Mouse (Mus musculus): ENCODE data around the gene Gh. TPM values are rescaled to one million over a fixed set of nuclear protein-coding genes. Genes with fewer than 3 reads are reported as not detected.
A peak's percentile ranks its signal among the peaks of the same experiment; 100 is the strongest.

The Gh gene
- polyA plus RNA-seq, 2 experiments, result not detected

DNA sequence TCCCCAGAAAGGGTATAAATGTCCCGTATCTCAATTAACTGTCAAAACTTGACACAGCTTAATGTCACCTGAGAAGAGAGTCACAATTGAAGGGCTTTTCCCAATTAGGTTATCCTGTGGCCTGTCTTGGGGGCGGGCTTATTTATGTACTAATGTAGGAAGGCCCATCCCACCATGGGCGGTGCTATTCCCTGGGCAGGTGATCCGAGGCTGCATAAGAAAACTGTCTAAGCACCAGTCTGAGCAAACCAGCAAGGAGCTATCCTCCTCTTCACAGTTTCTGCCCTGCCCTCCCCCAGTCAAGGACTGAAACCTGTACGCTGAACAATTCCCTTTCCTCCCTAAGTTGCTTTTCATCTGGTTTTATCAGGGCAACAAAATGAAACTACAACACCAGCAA lies 11.3 kb downstream of the Gh start:
- Histone ChIP-seq H3K4me1 (replicated peaks; ENCODE audit: control insufficient read depth in 2 of 2, insufficient read depth in 2 of 2, low read length in 1 of 2) (no peaks in the 10 kb centered on the region), H3K9me3 (ENCODE audit: control insufficient read depth, low read length) (no peaks in the 10 kb centered on the region)

GRCm38 (mm10) chr11:106289369-106289768 lies 12.3 kb downstream of the Gh start:
- ATAC-seq (ENCODE audit: insufficient read depth) (no peak), DNase-seq (ENCODE audit: low read depth in 3 of 3, low spot score in 3 of 3) (no peak)
- H3K36me3 ChIP-seq (replicated peaks; ENCODE audit: control insufficient read depth, insufficient read depth, low read depth), result no peaks in the 10 kb centered on the region
- no peak overlapping the region for H3K4me3 ChIP-seq (ENCODE audit: insufficient read depth in 1 of 2, low read depth in 2 of 2, low read length in 2 of 2)
- no peaks in the 10 kb centered on the region for H3K27me3 ChIP-seq (ENCODE audit: control insufficient read depth, insufficient read depth, low read length)
- WGBS (ENCODE audit: insufficient replicate concordance), result 63% methylated on average over 8 of the region's 8 CpGs
- no peaks in the 10 kb centered on the region for H3K9me3 ChIP-seq (ENCODE audit: control insufficient read depth, low read length)
- H3K27ac ChIP-seq, result no peak overlapping the region
- no peaks in the 10 kb centered on the region for H3K4me1 ChIP-seq (replicated peaks; ENCODE audit: control insufficient read depth in 2 of 2, insufficient read depth in 2 of 2, low read length in 1 of 2)
- TF ChIP-seq EP300 (IDR thresholded peaks at IDR 0.05; ENCODE audit: low read depth) (no peak), CTCF (IDR thresholded peaks at IDR 0.05; ENCODE audit: low read depth) (peak; percentile 42)
- H3K9ac ChIP-seq (replicated peaks), result no peak overlapping the region
- H3K4me2 ChIP-seq (ENCODE audit: low read depth), result no peak overlapping the region

More for the DNA sequence above, 11.3 kb downstream of the Gh start:
- Histone ChIP-seq H3K27me3 (ENCODE audit: control insufficient read depth, insufficient read depth, low read length) (no peaks in the 10 kb centered on the region), H3K27ac (no peak overlapping the region), H3K4me2 (ENCODE audit: low read depth) (no peak overlapping the region), H3K36me3 (replicated peaks; ENCODE audit: control insufficient read depth, insufficient read depth, low read depth) (no peaks in the 10 kb centered on the region), H3K9ac (replicated peaks) (no peak overlapping the region), H3K4me3 (ENCODE audit: insufficient read depth in 1 of 2, low read depth in 2 of 2, low read length in 2 of 2) (no peak overlapping the region)
- DNase-seq (ENCODE audit: low read depth in 3 of 3, low spot score in 3 of 3) (no peak), ATAC-seq (ENCODE audit: insufficient read depth) (no peak)
- no peak for TF ChIP-seq CTCF (IDR thresholded peaks at IDR 0.05; ENCODE audit: low read depth)
- TF ChIP-seq EP300 (IDR thresholded peaks at IDR 0.05; ENCODE audit: low read depth), result no peak
- 72% methylated on average over 5 of the region's 5 CpGs for WGBS (ENCODE audit: insufficient replicate concordance)

DNA sequence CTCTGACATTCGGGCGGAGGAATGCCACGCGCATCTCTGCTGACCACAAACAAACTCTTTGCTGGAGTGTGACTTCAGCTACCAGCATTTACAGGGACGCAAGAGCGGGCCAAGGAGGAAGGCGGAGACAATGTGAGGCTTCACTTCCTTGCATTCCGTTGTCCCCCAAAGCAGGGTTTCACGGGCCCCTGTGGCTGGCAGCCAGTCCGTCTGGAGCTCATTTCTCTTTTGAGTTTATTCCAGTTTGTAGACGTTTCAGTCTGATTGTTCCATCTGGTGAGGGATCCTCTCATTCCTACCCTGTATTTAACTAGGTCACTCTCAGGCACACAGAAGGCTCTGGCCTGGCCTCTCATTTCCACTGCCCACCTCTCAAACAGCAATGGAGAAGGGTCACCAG lies 14.7 kb downstream of the Gh start:
- H3K4me1 ChIP-seq (replicated peaks; ENCODE audit: control insufficient read depth in 2 of 2, insufficient read depth in 2 of 2, low read length in 1 of 2), result no peaks in the 10 kb centered on the region
- no peak overlapping the region for H3K4me3 ChIP-seq (ENCODE audit: insufficient read depth in 1 of 2, low read depth in 2 of 2, low read length in 2 of 2)
- no peaks in the 10 kb centered on the region for H3K9me3 ChIP-seq (ENCODE audit: control insufficient read depth, low read length)
- H3K4me2 ChIP-seq (ENCODE audit: low read depth), result no peak overlapping the region
- no peak overlapping the region for H3K27ac ChIP-seq
- TF ChIP-seq CTCF (IDR thresholded peaks at IDR 0.05; ENCODE audit: low read depth) (no peak), EP300 (IDR thresholded peaks at IDR 0.05; ENCODE audit: low read depth) (no peak)
- H3K36me3 ChIP-seq (replicated peaks; ENCODE audit: control insufficient read depth, insufficient read depth, low read depth), result no peaks in the 10 kb centered on the region
- ATAC-seq (ENCODE audit: insufficient read depth) (no peak), DNase-seq (ENCODE audit: low read depth in 3 of 3, low spot score in 3 of 3) (no peak)
- no peaks in the 10 kb centered on the region for H3K27me3 ChIP-seq (ENCODE audit: control insufficient read depth, insufficient read depth, low read length)
- H3K9ac ChIP-seq (replicated peaks), result no peak overlapping the region
- WGBS (ENCODE audit: insufficient replicate concordance), result 60% methylated on average over 11 of the region's 11 CpGs

GRCm38 (mm10) chr11:106286206-106286605 lies 15.5 kb downstream of the Gh start:
- H3K27ac ChIP-seq, result no peak overlapping the region
- TF ChIP-seq CTCF (IDR thresholded peaks at IDR 0.05; ENCODE audit: low read depth) (no peak), EP300 (IDR thresholded peaks at IDR 0.05; ENCODE audit: low read depth) (no peak)
- no peaks in the 10 kb centered on the region for H3K36me3 ChIP-seq (replicated peaks; ENCODE audit: control insufficient read depth, insufficient read depth, low read depth)
- H3K4me1 ChIP-seq (replicated peaks; ENCODE audit: control insufficient read depth in 2 of 2, insufficient read depth in 2 of 2, low read length in 1 of 2), result no peaks in the 10 kb centered on the region
- no peaks in the 10 kb centered on the region for H3K9me3 ChIP-seq (ENCODE audit: control insufficient read depth, low read length)
- WGBS (ENCODE audit: insufficient replicate concordance), result 73% methylated on average over 7 of the region's 7 CpGs
- no peak overlapping the region for H3K9ac ChIP-seq (replicated peaks)
- ATAC-seq (ENCODE audit: insufficient read depth) (no peak), DNase-seq (ENCODE audit: low read depth in 3 of 3, low spot score in 3 of 3) (no peak)
- H3K27me3 ChIP-seq (ENCODE audit: control insufficient read depth, insufficient read depth, low read length), result no peaks in the 10 kb centered on the region
- H3K4me2 ChIP-seq (ENCODE audit: low read depth), result no peak overlapping the region
- H3K4me3 ChIP-seq (ENCODE audit: insufficient read depth in 1 of 2, low read depth in 2 of 2, low read length in 2 of 2), result no peak overlapping the region

DNA sequence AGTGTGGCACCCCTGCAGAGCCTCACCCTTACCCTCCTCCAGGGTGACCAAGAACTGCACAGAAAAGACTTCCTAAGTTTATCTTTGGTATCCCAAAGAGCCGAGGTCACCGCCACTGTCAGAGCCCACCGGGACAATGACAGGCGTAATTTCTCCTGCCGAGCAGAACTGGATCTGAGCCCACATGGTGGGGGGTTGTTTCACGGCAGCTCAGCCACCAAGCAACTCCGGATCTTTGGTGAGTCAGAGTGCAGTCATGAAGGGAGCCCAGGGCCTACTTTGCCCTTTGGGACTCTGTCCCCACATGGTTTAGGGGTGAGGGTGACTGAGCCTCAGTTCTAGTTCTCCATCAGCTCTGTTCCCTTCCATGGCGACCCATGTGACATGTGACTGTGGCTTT lies 17.5 kb downstream of the Gh start:
- no peak overlapping the region for H3K4me2 ChIP-seq (ENCODE audit: low read depth)
- H3K9ac ChIP-seq (replicated peaks), result no peak overlapping the region
- TF ChIP-seq EP300 (IDR thresholded peaks at IDR 0.05; ENCODE audit: low read depth) (no peak), CTCF (IDR thresholded peaks at IDR 0.05; ENCODE audit: low read depth) (no peak)
- no peak for DNase-seq (ENCODE audit: low read depth in 3 of 3, low spot score in 3 of 3)
- no peak overlapping the region for H3K27ac ChIP-seq
- no peak for ATAC-seq (ENCODE audit: insufficient read depth)
- WGBS (ENCODE audit: insufficient replicate concordance), result 58% methylated on average over 8 of the region's 8 CpGs
- no peaks in the 10 kb centered on the region for H3K4me1 ChIP-seq (replicated peaks; ENCODE audit: control insufficient read depth in 2 of 2, insufficient read depth in 2 of 2, low read length in 1 of 2)
- H3K36me3 ChIP-seq (replicated peaks; ENCODE audit: control insufficient read depth, insufficient read depth, low read depth), result no peaks in the 10 kb centered on the region
- no peaks in the 10 kb centered on the region for H3K9me3 ChIP-seq (ENCODE audit: control insufficient read depth, low read length)
- H3K27me3 ChIP-seq (ENCODE audit: control insufficient read depth, insufficient read depth, low read length), result no peaks in the 10 kb centered on the region
- no peak overlapping the region for H3K4me3 ChIP-seq (ENCODE audit: insufficient read depth in 1 of 2, low read depth in 2 of 2, low read length in 2 of 2)
